ENCODE assay signal across 8 mouse cellular contexts in genomic region chr7:28741368-28741708, GRCm38 (mm10). TPM values are rescaled to one million over a fixed set of nuclear protein-coding genes. Genes with fewer than 3 reads are reported as not detected.
DNase-seq lines count a peak whose midpoint lies in the region; ATAC-seq and TF ChIP-seq lines count a peak whose summit lies in the region.

No protein-coding gene starts in this region.

- H3K79me2 ChIP-seq in myocyte (ENCODE audit: control insufficient read depth, insufficient read depth) = no peaks in the 10 kb centered on the region

- H3ac ChIP-seq in myocyte (ENCODE audit: control insufficient read depth, insufficient read length) = peak overlapping the region; percentile 54

- peak overlapping the region; percentile 80 for H3K4me2 ChIP-seq in embryonic facial prominence, embryonic 15.5 days (replicated peaks)
- H3K4me2 ChIP-seq in intestine, embryonic 15.5 days (replicated peaks) = peak overlapping the region; percentile 73
- peak overlapping the region; percentile 88 for H3K4me2 ChIP-seq in myocyte (ENCODE audit: low read depth)

- TF ChIP-seq POLR2A in lung, adult 2 months (IDR thresholded peaks at IDR 0.05; ENCODE audit: borderline replicate concordance, extremely low read depth, low read depth, low read length) = no peak
- no peak for TF ChIP-seq POLR2A in myocyte (IDR thresholded peaks at IDR 0.05; ENCODE audit: insufficient read length, low read depth)

- H3K36me3 ChIP-seq in embryonic facial prominence, embryonic 15.5 days = peaks cover 51% of the 10 kb centered on the region
- peaks cover 4% of the 10 kb centered on the region for H3K36me3 ChIP-seq in intestine, embryonic 15.5 days
- peaks cover 10% of the 10 kb centered on the region for H3K36me3 ChIP-seq in myocyte (ENCODE audit: control insufficient read depth, insufficient read depth)

- H3K9me3 ChIP-seq in embryonic facial prominence, embryonic 15.5 days (replicated peaks) = no peaks in the 10 kb centered on the region
- no peaks in the 10 kb centered on the region for H3K9me3 ChIP-seq in intestine, embryonic 15.5 days

- no peak for TF ChIP-seq CTCF in lung, adult 2 months (IDR thresholded peaks at IDR 0.05; ENCODE audit: insufficient read depth, low read length)

- ATAC-seq in embryonic facial prominence, embryonic 15.5 days (ENCODE audit: insufficient number of reproducible peaks, low FRiP score, low TSS enrichment, low read depth) = no peak
- peak; percentile 34 for ATAC-seq in intestine, embryonic 15.5 days

- H3K4me3 ChIP-seq in lung, adult 2 months (replicated peaks; ENCODE audit: extremely low read depth, low read depth, low read length) = peak overlapping the region; percentile 81
- peak overlapping the region; percentile 77 for H3K4me3 ChIP-seq in embryonic facial prominence, embryonic 15.5 days (replicated peaks)
- peak overlapping the region; percentile 51 for H3K4me3 ChIP-seq in intestine, embryonic 15.5 days (replicated peaks)
- peak overlapping the region; percentile 73 for H3K4me3 ChIP-seq in myocyte

- peak overlapping the region; percentile 52 for H3K9ac ChIP-seq in embryonic facial prominence, embryonic 15.5 days
- peak overlapping the region; percentile 59 for H3K9ac ChIP-seq in intestine, embryonic 15.5 days

- no peak for DNase-seq in lung, adult 2 months
- no peak for DNase-seq in lung, postnatal 25 days (ENCODE audit: low spot score)
- DNase-seq in left cerebral cortex, adult 9 months (ENCODE audit: low spot score in 2 of 2) = no peak
- no peak for DNase-seq in testis, postnatal 10 days (ENCODE audit: low spot score)
- no peak for DNase-seq in embryo, embryonic 10 days (ENCODE audit: low spot score)

- no peaks in the 10 kb centered on the region for H3K27me3 ChIP-seq in embryonic facial prominence, embryonic 15.5 days
- H3K27me3 ChIP-seq in intestine, embryonic 15.5 days (replicated peaks) = no peaks in the 10 kb centered on the region
- H3K27me3 ChIP-seq in myocyte (ENCODE audit: control insufficient read depth, insufficient read depth, insufficient read length) = no peaks in the 10 kb centered on the region

- WGBS in lung, adult 2 months = 1% methylated on average over 13 of the region's 13 CpGs
- under 1% methylated on average over 13 of the region's 13 CpGs for WGBS in embryonic facial prominence, embryonic 15.5 days
- WGBS in intestine, embryonic 15.5 days = under 1% methylated on average over 13 of the region's 13 CpGs

- H3K4me1 ChIP-seq in lung, adult 2 months (ENCODE audit: control insufficient read depth, insufficient read depth, low read length) = peaks cover 5% of the 10 kb centered on the region
- peaks cover 14% of the 10 kb centered on the region for H3K4me1 ChIP-seq in embryonic facial prominence, embryonic 15.5 days
- 0 out of 2 replicates have a peak, but pooled peaks cover 4% of the 10 kb centered on the region for H3K4me1 ChIP-seq in intestine, embryonic 15.5 days (replicated peaks)

- peak overlapping the region; percentile 81 for H3K27ac ChIP-seq in embryonic facial prominence, embryonic 15.5 days (replicated peaks)
- H3K27ac ChIP-seq in intestine, embryonic 15.5 days = peak overlapping the region; percentile 52

TF ChIP-seq in myocyte, 11 proteins besides CTCF, POLR2A, EP300 and RAD21:
- no peak for TF ChIP-seq E2F4 (IDR thresholded peaks at IDR 0.05; ENCODE audit: insufficient read depth)
- TF ChIP-seq MYOG (IDR thresholded peaks at IDR 0.05; ENCODE audit: control insufficient read depth in 1 of 3, insufficient read depth in 1 of 3, insufficient read length in 2 of 3, low read depth in 2 of 3) = no peak
- TF ChIP-seq MYOD1 (IDR thresholded peaks at IDR 0.05; ENCODE audit: control insufficient read depth in 1 of 3, insufficient read length in 2 of 3, low read depth in 2 of 3) = no peak
- no peak for TF ChIP-seq USF1 (IDR thresholded peaks at IDR 0.05; ENCODE audit: low read depth)

RNA-seq across cellular contexts. Expression of gene Mrps12, which starts 0.3 kb away (rescaled TPM):
- polyA plus RNA-seq in lung, adult 2 months (2012; rRNA removed) = 45.9 and 57.2 TPM in 2 replicates
- polyA plus RNA-seq in embryonic facial prominence, embryonic 15.5 days (2015; fragmentation: Nextera tagmentation; extraction: Ambion mirVana) = 122 and 124 TPM in 2 replicates
- 136 and 143 TPM in 2 replicates for polyA plus RNA-seq in intestine, embryonic 15.5 days (2015; fragmentation: Nextera tagmentation; extraction: Ambion mirVana)
- 132 TPM for polyA plus RNA-seq in myocyte (2012; fragmentation: generic; extraction: Trizol)

RNA-seq across cellular contexts. Expression of gene Sars2, which starts 0.5 kb away (rescaled TPM):
- 13.6 and 15.8 TPM in 2 replicates for polyA plus RNA-seq in lung, adult 2 months (2012; rRNA removed)
- polyA plus RNA-seq in embryonic facial prominence, embryonic 15.5 days (2015; fragmentation: Nextera tagmentation; extraction: Ambion mirVana) = 21.9 and 25.3 TPM in 2 replicates
- polyA plus RNA-seq in intestine, embryonic 15.5 days (2015; fragmentation: Nextera tagmentation; extraction: Ambion mirVana) = 22.6 and 25.1 TPM in 2 replicates
- 10.5 TPM for polyA plus RNA-seq in myocyte (2012; fragmentation: generic; extraction: Trizol)

RNA-seq across cellular contexts. Expression of gene Ccer2, which starts 14.6 kb away (rescaled TPM):
- polyA plus RNA-seq in lung, adult 2 months (2012; rRNA removed) = not detected in 2 replicates
- polyA plus RNA-seq in embryonic facial prominence, embryonic 15.5 days (2015; fragmentation: Nextera tagmentation; extraction: Ambion mirVana) = 128 and 230 TPM in 2 replicates
- polyA plus RNA-seq in intestine, embryonic 15.5 days (2015; fragmentation: Nextera tagmentation; extraction: Ambion mirVana) = not detected in 2 replicates
- polyA plus RNA-seq in myocyte (2012; fragmentation: generic; extraction: Trizol) = not detected

RNA-seq across cellular contexts. Expression of gene Fbxo17, which starts 24.7 kb away (rescaled TPM):
- polyA plus RNA-seq in lung, adult 2 months (2012; rRNA removed) = 6.1 and 7.0 TPM in 2 replicates
- polyA plus RNA-seq in embryonic facial prominence, embryonic 15.5 days (2015; fragmentation: Nextera tagmentation; extraction: Ambion mirVana) = 29.1 and 32.3 TPM in 2 replicates
- polyA plus RNA-seq in intestine, embryonic 15.5 days (2015; fragmentation: Nextera tagmentation; extraction: Ambion mirVana) = 6.6 and 6.7 TPM in 2 replicates
- polyA plus RNA-seq in myocyte (2012; fragmentation: generic; extraction: Trizol) = 33.1 TPM

RNA-seq across cellular contexts. Expression of gene Sirt2, which starts 25.2 kb away (rescaled TPM):
- polyA plus RNA-seq in lung, adult 2 months (2012; rRNA removed) = 84.9 and 102 TPM in 2 replicates
- polyA plus RNA-seq in embryonic facial prominence, embryonic 15.5 days (2015; fragmentation: Nextera tagmentation; extraction: Ambion mirVana) = 85.3 and 89.4 TPM in 2 replicates
- polyA plus RNA-seq in intestine, embryonic 15.5 days (2015; fragmentation: Nextera tagmentation; extraction: Ambion mirVana) = 54.9 and 60.3 TPM in 2 replicates
- 100.0 TPM for polyA plus RNA-seq in myocyte (2012; fragmentation: generic; extraction: Trizol)

Comparison
In these comparisons a context has a peak if more than half of its experiments do, and no peak if none do; other contexts are left out.
1. RNA of gene Ccer2, which starts 14.6 kb away (polyA plus RNA-seq): 128 to 230 TPM in embryonic facial prominence, embryonic 15.5 days; not detected in myocyte (single experiment), not detected in lung, adult 2 months and not detected in intestine, embryonic 15.5 days; every median in the first group is over 100 times any median in the second.
2. Peak in every context shown above with its lines, with median percentiles within 50 percentile points of each other: H3K4me3 ChIP-seq and H3K4me2 ChIP-seq.